Mouse (Mus musculus) liver, embryonic 14.5 days (tissue): Measurements from ENCODE around the gene C1qtnf2. TPM values are rescaled to one million over a fixed set of nuclear protein-coding genes. Genes with fewer than 3 reads are reported as not detected.

Source experiments
- ATAC-seq: fragments of 200-750 bp; cut with Nextera tagmentation; 2 replicates; pipeline ENCODE4 v1.8.0; 2017; ENCODE audit warnings: moderate number of reproducible peaks, mild to moderate bottlenecking, moderate library complexity; ENCODE audit not compliant: insufficient read depth
- DNase-seq, 3 experiments: peaks; one replicate each; pipeline ENCODE4 v3.0.0-alpha.2; 2012 to 2013; ENCODE audit warnings: low read depth in 3 of 3, low spot score in 3 of 3
- H3K27ac ChIP-seq: fragments of 300-500 bp; sonication (generic); 2 replicates; pipeline ENCODE4 v1.5.1; 2014; ENCODE audit warnings: moderate library complexity, mild to moderate bottlenecking, control low read depth, inconsistent platforms
- H3K27me3 ChIP-seq: fragments of 300-500 bp; sonication (generic); 2 replicates; pipeline ENCODE4 v1.6.1; 2014; ENCODE audit warnings: mild to moderate bottlenecking, low read length, moderate library complexity; ENCODE audit not compliant: control insufficient read depth, insufficient read depth
- H3K36me3 ChIP-seq: fragments of 300-500 bp; sonication (generic); replicated peaks from 2 replicates; pipeline ENCODE4 v1.6.1; 2014; ENCODE audit warnings: low read depth; ENCODE audit not compliant: control insufficient read depth, insufficient read depth
- H3K4me1 ChIP-seq, 2 experiments: fragments of 200-500 bp in 1 of 2; fragments of 300-500 bp in 1 of 2; sonication (generic) in 1 of 2; replicated peaks; 2 replicates each; pipeline ENCODE4 v1.6.1; 2012 to 2014; ENCODE audit warnings: antibody characterized with exemption in 1 of 2, inconsistent platforms in 1 of 2, low read length in 1 of 2; ENCODE audit not compliant: control insufficient read depth in 2 of 2, insufficient read depth in 2 of 2
- H3K4me2 ChIP-seq: fragments of 300-500 bp; sonication (generic); 2 replicates; pipeline ENCODE4 v1.6.1; 2014; ENCODE audit warnings: low read depth, mild to moderate bottlenecking, control low read depth, moderate library complexity
- H3K4me3 ChIP-seq, 2 experiments: fragments of 200-500 bp in 1 of 2; fragments of 300-500 bp in 1 of 2; sonication (generic) in 1 of 2; 2 replicates each; pipeline ENCODE4 v1.5.1; 2012 to 2014; ENCODE audit warnings: low read depth in 2 of 2, low read length in 2 of 2, mild to moderate bottlenecking in 2 of 2, control low read depth in 1 of 2, inconsistent platforms in 1 of 2, moderate library complexity in 1 of 2; ENCODE audit not compliant: insufficient read depth in 1 of 2
- H3K9ac ChIP-seq: fragments of 300-500 bp; sonication (generic); replicated peaks from 2 replicates; pipeline ENCODE4 v1.6.1; 2014; ENCODE audit warnings: mild to moderate bottlenecking, control low read depth, moderate library complexity
- H3K9me3 ChIP-seq: fragments of 300-500 bp; sonication (generic); 2 replicates; pipeline ENCODE4 v1.6.1; 2016; ENCODE audit warnings: low read length, mixed read lengths; ENCODE audit not compliant: control insufficient read depth
- CTCF ChIP-seq: IDR thresholded peaks from 2 replicates; pipeline ENCODE4 v1.5.1; 2016; ENCODE audit warnings: antibody characterized with exemption, low read depth, control low read depth
- EP300 ChIP-seq: IDR thresholded peaks from 2 replicates; pipeline ENCODE4 v1.6.1; 2016; ENCODE audit warnings: antibody characterized with exemption, low read depth
- WGBS: fragments of 180-500 bp; shearing (Covaris S2); extraction: QIAGEN DNeasy Blood & Tissue Kit; methylation state at CpG from one replicate; pipeline ENCODE4 v1.1.7; 2014; ENCODE audit not compliant: insufficient replicate concordance; 5-methylcytosine and 5-hydroxymethylcytosine counted together
- polyA plus RNA-seq, 2 experiments: library from polyadenylated mRNA; depleted of rRNA in 1 of 2; stranded (reverse) in 1 of 2; unstranded in 1 of 2; fragments of >200 nt; fragmentation: Nextera tagmentation in 1 of 2; extraction: Ambion mirVana in 1 of 2; gene quantifications; 2 replicates each; pipeline versions ENCODE4 v1.2.1 to v1.2.3; 2012 to 2014

Gene C1qtnf2
- polyA plus RNA-seq, 2 experiments, result 0.32 to 0.41 TPM

DNA sequence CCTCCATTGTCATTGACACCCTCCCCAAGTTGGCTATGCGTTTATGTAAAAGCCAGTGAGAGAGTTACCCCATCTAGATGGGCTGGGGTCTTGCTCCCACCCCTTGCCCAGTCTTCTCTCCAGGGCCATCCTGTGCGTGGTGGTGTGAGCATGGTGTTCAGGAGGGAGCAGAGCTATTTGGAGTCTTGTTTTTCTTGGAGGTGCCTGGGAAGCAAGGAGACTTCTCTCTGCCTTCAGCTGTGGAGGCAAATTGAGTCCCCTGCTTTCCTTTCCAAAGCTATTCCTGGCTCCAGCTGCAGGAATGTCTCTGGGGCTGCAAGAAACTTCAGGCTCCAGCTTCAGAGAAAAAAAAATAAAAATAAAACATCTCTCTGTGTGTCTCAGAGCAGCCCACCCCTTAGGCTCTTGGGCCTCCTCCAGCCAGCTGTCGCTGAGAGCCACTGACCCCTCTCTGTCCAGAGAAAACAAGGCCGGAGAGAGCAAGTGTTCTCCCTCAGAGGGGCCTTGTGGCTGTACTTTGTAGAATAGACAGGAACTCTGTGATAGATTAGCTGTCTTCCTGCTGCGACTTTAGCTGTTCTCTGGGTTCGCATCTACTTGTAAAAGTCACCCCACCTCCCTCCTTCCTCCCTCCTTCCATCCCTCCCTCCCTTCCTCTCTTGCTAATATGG is 9.2 kb downstream of the C1qtnf2 start:
- no peak overlapping the region for H3K4me3 ChIP-seq
- TF ChIP-seq CTCF (no peak), EP300 (no peak)
- peaks cover 0 to 2% of the 10 kb centered on the region in 2 experiments; a peak in 1 of 4 replicates for H3K4me1 ChIP-seq
- no peaks in the 10 kb centered on the region for H3K27me3 ChIP-seq
- no peak overlapping the region for H3K27ac ChIP-seq
- no peaks in the 10 kb centered on the region for H3K36me3 ChIP-seq
- 33% methylated on average over 6 of the region's 6 CpGs for WGBS
- no peak overlapping the region for H3K9ac ChIP-seq
- no peak for ATAC-seq
- H3K4me2 ChIP-seq, result no peak overlapping the region
- no peaks in the 10 kb centered on the region for H3K9me3 ChIP-seq
- no peak for DNase-seq

DNA sequence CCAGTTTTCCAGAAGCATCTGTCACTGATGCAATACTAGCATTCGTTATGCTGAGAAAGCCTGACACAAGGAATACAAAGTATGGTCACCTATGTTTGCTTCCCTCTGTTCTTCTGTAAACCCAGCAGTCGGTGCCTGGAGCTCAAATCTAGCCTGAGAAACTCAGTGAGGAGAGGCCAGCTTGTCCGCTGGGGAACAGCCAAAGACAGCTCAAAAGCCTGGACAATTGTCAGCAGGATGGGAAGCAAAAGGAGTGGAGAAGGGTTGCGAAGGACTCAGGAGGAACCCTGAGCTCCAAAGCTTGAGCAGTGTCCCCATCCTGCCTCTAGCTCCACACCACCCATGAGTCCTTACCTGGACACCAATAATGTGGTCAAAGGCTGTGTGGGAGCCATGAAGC is 10.0 kb downstream of the C1qtnf2 start:
- H3K4me3 ChIP-seq, result no peak overlapping the region
- H3K4me2 ChIP-seq, result no peak overlapping the region
- no peaks in the 10 kb centered on the region for H3K9me3 ChIP-seq
- H3K36me3 ChIP-seq, result no peaks in the 10 kb centered on the region
- TF ChIP-seq EP300, result no peak
- no peak for TF ChIP-seq CTCF
- WGBS, result 64% methylated on average over 4 of the region's 4 CpGs
- no peaks in the 10 kb centered on the region for H3K27me3 ChIP-seq
- DNase-seq (no peak), ATAC-seq (no peak)
- no peak overlapping the region for H3K9ac ChIP-seq
- peaks cover 0 to 2% of the 10 kb centered on the region in 2 experiments; a peak in 1 of 4 replicates for H3K4me1 ChIP-seq
- H3K27ac ChIP-seq, result no peak overlapping the region

DNA sequence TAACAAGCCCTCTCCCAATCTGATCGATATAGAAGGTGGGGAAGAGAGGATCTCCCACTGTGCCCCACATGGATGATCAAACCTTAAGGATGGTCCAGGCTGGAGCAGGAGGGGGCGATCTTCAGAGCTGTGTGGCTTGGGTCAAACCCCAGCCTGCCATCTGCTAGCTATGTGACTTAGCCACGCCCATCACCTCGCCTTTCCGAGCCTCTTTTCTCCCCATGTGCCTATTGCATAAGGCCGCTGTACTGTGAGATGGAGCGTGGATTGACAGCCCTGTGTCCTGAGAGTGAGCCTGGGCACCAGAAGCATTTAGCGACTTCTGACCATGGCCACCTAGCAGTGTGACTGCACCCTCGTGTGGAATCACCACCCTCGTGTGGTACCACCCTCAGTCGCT is 10.6 kb downstream of the C1qtnf2 start:
- WGBS, result 36% methylated on average over 11 of the region's 11 CpGs
- ATAC-seq (no peak), DNase-seq (no peak)
- Histone ChIP-seq H3K27me3 (no peaks in the 10 kb centered on the region), H3K9ac (no peak overlapping the region), H3K4me2 (no peak overlapping the region), H3K27ac (no peak overlapping the region), H3K4me1 (peaks cover 0 to 2% of the 10 kb centered on the region in 2 experiments; a peak in 1 of 4 replicates), H3K9me3 (no peaks in the 10 kb centered on the region), H3K36me3 (no peaks in the 10 kb centered on the region), H3K4me3 (no peak overlapping the region)
- TF ChIP-seq EP300 (no peak), CTCF (no peak)

DNA sequence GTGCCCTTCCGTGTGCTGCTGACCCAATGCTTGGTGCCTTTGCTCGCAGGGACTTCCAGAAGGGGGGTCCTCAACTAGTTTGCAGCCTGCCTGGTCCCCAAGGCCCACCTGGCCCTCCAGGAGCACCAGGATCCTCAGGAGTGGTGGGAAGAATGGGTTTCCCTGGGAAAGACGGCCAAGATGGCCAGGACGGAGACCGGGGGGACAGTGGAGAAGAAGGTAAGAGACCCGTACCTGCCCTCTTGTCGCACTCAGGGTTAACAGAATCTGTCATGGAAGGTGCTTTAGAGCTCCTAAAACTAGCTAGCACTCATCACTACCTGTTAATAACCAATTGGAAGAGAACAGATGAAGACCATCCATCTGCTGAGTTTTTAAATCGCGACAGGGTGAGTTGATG is 11.8 kb downstream of the C1qtnf2 start:
- TF ChIP-seq EP300 (no peak), CTCF (no peak)
- ATAC-seq (no peak), DNase-seq (no peak)
- Histone ChIP-seq H3K36me3 (no peaks in the 10 kb centered on the region), H3K4me1 (peaks cover 0 to 2% of the 10 kb centered on the region in 2 experiments; a peak in 1 of 4 replicates), H3K4me2 (no peak overlapping the region), H3K27ac (no peak overlapping the region), H3K9me3 (no peaks in the 10 kb centered on the region), H3K9ac (no peak overlapping the region), H3K27me3 (no peaks in the 10 kb centered on the region), H3K4me3 (no peak overlapping the region)
- 73% methylated on average over 9 of the region's 9 CpGs for WGBS

DNA sequence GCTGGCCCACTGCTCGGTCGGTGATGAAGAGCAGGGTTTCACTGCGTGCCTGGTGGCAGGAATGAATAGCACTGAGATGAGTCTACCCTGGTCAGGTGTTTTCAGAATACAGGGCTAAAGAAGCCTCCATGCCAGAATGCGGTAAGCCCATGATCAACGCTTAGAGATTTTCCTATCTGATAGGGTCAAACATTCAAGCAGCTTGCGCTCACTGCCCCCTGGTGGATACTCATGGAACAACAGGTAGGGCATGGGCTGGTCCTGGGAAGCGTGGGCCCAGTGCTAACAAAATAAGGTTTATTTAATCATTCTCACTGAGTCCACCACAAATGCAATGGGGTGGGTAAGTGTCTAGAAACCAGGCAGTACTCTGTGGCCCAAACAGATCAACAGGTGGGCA is 18.6 kb downstream of the C1qtnf2 start:
- no peak overlapping the region for H3K4me3 ChIP-seq
- H3K4me2 ChIP-seq, result no peak overlapping the region
- H3K36me3 ChIP-seq, result no peaks in the 10 kb centered on the region
- no peak overlapping the region for H3K9ac ChIP-seq
- H3K27ac ChIP-seq, result no peak overlapping the region
- DNase-seq (peak; percentile 24 to 36 (median 31)), ATAC-seq (no peak)
- no peaks in the 10 kb centered on the region for H3K9me3 ChIP-seq
- H3K27me3 ChIP-seq, result no peaks in the 10 kb centered on the region
- WGBS, result 31% methylated on average over 7 of the region's 7 CpGs
- H3K4me1 ChIP-seq, result no peaks in the 10 kb centered on the region
- TF ChIP-seq EP300, result no peak
- peak; percentile 97 for TF ChIP-seq CTCF
